Mouse (Mus musculus): Measurements from ENCODE around the gene Hdac4. TPM values are rescaled to one million over a fixed set of nuclear protein-coding genes. Genes with fewer than 3 reads are reported as not detected.

Gene Hdac4
- polyA plus RNA-seq, 1 experiment from 2014 or later: 27.6 TPM

DNA sequence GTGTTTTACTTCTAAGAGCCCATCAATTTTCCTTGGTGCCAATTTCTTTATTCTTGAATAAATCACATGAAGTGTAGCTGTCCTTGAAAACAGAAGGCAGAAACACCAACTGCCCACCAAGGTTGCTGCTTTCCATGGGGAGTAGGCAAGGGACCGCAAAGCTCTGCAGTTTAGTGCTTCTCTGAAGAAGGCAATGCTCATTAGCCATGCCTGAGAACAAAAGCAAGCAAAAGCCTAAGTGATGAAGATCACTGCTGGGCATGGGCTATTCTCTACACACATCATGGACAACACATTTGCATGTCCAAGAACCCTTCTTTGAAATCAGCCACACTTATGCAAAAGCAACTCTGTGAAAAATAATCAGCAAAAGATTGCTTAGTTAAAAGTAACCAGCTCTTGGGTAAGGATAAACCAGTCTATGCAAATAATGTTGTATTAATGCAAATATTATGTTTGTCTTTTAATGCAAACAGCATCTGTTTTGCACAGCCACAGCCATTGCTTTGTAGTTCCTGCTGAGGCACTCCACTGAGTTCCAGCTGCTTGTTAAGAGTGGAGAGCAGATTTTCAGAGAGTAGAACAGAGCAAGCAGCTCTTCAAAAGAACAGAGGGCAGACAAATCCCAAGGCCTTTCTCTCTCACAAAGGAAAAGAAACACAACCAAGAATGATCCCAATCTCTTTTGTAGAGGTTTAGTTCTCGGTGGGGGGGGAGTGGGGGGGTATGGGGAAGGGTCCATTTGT, 125.4 kb downstream of the Hdac4 start:
- Histone ChIP-seq H3K4me3 (ENCODE audit: low read length) (no peak overlapping the region), H3K4me1 (ENCODE audit: control insufficient read depth, insufficient read depth, low read depth, low read length) (no peaks in the 10 kb centered on the region), H3K4me2 (ENCODE audit: low read length) (no peak overlapping the region), H3K36me3 (ENCODE audit: control insufficient read depth, insufficient read depth, low read length) (no peaks in the 10 kb centered on the region), H3K27ac (ENCODE audit: low read depth, low read length) (no peak overlapping the region), H3K27me3 (replicated peaks; ENCODE audit: control insufficient read depth, insufficient read depth, low read length) (no peaks in the 10 kb centered on the region), H3K9me3 (ENCODE audit: control insufficient read depth, low read length) (no peaks in the 10 kb centered on the region), H3K9ac (ENCODE audit: low read depth, low read length) (no peak overlapping the region)
- peak; percentile 26; the same call in 1 of the 2 replicates for ATAC-seq
- WGBS: 14% methylated on average over 2 of the region's 2 CpGs

DNA sequence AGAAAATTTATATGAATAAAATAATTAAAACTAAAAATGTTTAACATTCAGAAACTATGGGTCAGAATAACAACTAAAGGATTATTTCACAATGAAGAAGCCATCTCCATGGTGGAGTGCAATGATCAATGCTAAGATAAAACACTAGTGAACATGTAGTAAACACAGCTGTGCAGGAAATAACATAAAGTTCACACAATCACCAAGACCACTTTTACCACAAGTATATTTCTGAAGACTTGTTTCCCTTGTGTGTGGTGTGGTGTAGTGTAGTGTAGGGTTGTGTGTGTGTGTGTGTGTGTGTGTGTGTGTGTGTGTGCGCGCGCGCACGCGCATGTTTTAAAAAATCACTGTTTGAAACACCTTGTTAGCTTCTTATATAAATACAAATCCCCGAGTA, 126.0 kb downstream of the Hdac4 start:
- no peaks in the 10 kb centered on the region for H3K9me3 ChIP-seq (ENCODE audit: control insufficient read depth, low read length)
- no peaks in the 10 kb centered on the region for H3K4me1 ChIP-seq (ENCODE audit: control insufficient read depth, insufficient read depth, low read depth, low read length)
- no peak overlapping the region for H3K27ac ChIP-seq (ENCODE audit: low read depth, low read length)
- H3K4me2 ChIP-seq (ENCODE audit: low read length): no peak overlapping the region
- no peak overlapping the region for H3K4me3 ChIP-seq (ENCODE audit: low read length)
- no peaks in the 10 kb centered on the region for H3K27me3 ChIP-seq (replicated peaks; ENCODE audit: control insufficient read depth, insufficient read depth, low read length)
- WGBS: 93% methylated on average over 7 of the region's 7 CpGs
- H3K36me3 ChIP-seq (ENCODE audit: control insufficient read depth, insufficient read depth, low read length): no peaks in the 10 kb centered on the region
- ATAC-seq: no peak
- H3K9ac ChIP-seq (ENCODE audit: low read depth, low read length): no peak overlapping the region

DNA sequence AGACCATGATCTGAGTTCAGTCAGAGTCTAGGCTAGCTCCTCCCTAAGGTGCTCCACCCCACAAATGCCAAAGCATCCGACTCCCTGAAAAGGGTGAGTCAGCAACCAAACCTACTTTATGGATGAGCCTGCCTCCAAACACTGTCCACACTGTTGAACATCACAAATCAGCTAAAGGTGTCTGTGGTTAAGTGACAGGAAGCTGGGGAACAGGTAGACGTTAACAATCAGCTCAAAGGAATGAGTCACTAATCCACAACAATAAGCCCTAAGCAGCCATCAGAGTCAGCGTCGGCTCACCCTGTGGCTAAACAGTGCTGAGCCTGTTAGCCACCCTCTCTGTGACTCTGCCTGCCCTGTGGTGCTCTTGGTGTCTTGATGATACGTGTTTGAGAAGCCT, 131.2 kb downstream of the Hdac4 start:
- Histone ChIP-seq H3K9me3 (ENCODE audit: control insufficient read depth, low read length) (no peaks in the 10 kb centered on the region), H3K9ac (ENCODE audit: low read depth, low read length) (no peak overlapping the region), H3K4me2 (ENCODE audit: low read length) (no peak overlapping the region), H3K27me3 (replicated peaks; ENCODE audit: control insufficient read depth, insufficient read depth, low read length) (no peaks in the 10 kb centered on the region), H3K4me3 (ENCODE audit: low read length) (no peak overlapping the region), H3K36me3 (ENCODE audit: control insufficient read depth, insufficient read depth, low read length) (no peaks in the 10 kb centered on the region), H3K4me1 (ENCODE audit: control insufficient read depth, insufficient read depth, low read depth, low read length) (peaks cover 17% of the 10 kb centered on the region), H3K27ac (ENCODE audit: low read depth, low read length) (no peak overlapping the region)
- 87% methylated on average over 5 of the region's 5 CpGs for WGBS
- ATAC-seq: no peak

DNA sequence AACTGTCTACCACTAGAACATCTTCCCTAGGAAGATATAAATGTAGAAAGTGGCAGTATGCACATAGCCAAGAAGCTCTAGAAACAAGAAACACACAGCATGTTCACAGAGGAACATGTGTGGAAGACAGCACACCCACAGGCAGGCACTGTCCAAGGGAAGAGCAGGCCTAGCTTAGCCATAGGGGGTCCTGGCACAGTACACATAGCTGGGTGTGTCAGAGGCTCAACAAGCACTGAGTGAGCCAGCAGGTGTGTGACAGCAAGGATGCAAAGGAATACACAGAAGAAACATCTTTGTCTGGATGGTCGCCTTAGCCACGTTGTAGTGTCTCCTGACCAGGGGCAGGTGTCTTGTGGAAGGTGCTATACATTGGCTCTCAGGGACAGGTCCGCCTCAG, 132.2 kb downstream of the Hdac4 start:
- H3K27ac ChIP-seq (ENCODE audit: low read depth, low read length): no peak overlapping the region
- 98% methylated on average over 3 of the region's 3 CpGs for WGBS

DNA sequence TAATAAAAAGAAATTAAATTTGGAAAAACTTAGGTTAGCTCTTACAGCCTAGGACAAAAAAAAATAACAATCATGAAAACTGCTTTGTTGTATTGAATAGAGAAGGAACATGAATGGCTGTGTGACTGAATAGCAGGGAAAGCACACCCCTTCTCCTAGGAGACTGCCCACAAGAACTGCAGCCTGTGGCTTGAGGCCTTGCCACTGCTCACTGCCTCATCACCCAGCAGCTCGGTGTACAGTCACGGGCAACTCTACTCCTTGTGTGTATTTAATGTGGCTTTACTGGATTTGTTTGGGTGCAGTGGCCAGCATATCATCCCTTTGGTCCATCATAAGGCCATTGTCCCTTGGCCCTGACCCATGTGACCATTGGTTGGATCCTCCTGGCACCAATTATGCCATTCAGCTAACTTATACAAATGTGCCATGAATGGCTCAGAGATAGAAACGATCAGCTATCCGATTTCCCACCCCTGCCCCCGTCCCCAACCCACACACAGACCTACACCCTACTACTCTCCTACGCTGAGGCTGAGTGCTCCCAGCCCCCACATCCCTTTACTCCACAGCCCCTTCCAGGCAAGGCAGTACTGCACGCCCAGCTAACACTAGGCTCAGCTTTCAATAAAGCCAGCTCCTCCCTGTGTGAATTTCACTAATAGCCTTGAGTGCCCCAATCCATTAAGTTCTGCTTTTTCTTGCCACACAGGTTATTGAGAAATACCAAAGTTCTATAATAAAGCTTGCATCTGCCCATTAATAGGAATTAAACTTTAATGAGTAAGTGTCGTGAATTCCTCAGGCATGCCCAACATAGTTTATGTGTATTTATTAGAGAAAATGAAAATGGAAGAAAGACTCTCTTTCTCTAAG, 134.1 kb downstream of the Hdac4 start:
- 24% methylated on average over 8 of the region's 8 CpGs for WGBS
- no peaks in the 10 kb centered on the region for H3K36me3 ChIP-seq (ENCODE audit: control insufficient read depth, insufficient read depth, low read length)
- no peak overlapping the region for H3K4me3 ChIP-seq (ENCODE audit: low read length)
- H3K9me3 ChIP-seq (ENCODE audit: control insufficient read depth, low read length): no peaks in the 10 kb centered on the region
- H3K9ac ChIP-seq (ENCODE audit: low read depth, low read length): no peak overlapping the region
- peaks cover 17% of the 10 kb centered on the region for H3K4me1 ChIP-seq (ENCODE audit: control insufficient read depth, insufficient read depth, low read depth, low read length)
- no peak overlapping the region for H3K4me2 ChIP-seq (ENCODE audit: low read length)
- H3K27ac ChIP-seq (ENCODE audit: low read depth, low read length): peak overlapping the region; percentile 68
- H3K27me3 ChIP-seq (replicated peaks; ENCODE audit: control insufficient read depth, insufficient read depth, low read length): no peaks in the 10 kb centered on the region
- ATAC-seq: peak; percentile 80

More for the DNA sequence above, 132.2 kb downstream of the Hdac4 start:
- no peaks in the 10 kb centered on the region for H3K36me3 ChIP-seq (ENCODE audit: control insufficient read depth, insufficient read depth, low read length)
- no peaks in the 10 kb centered on the region for H3K27me3 ChIP-seq (replicated peaks; ENCODE audit: control insufficient read depth, insufficient read depth, low read length)
- no peaks in the 10 kb centered on the region for H3K9me3 ChIP-seq (ENCODE audit: control insufficient read depth, low read length)
- no peak overlapping the region for H3K9ac ChIP-seq (ENCODE audit: low read depth, low read length)
- H3K4me1 ChIP-seq (ENCODE audit: control insufficient read depth, insufficient read depth, low read depth, low read length): peaks cover 17% of the 10 kb centered on the region
- ATAC-seq: no peak
- H3K4me2 ChIP-seq (ENCODE audit: low read length): no peak overlapping the region
- no peak overlapping the region for H3K4me3 ChIP-seq (ENCODE audit: low read length)

DNA sequence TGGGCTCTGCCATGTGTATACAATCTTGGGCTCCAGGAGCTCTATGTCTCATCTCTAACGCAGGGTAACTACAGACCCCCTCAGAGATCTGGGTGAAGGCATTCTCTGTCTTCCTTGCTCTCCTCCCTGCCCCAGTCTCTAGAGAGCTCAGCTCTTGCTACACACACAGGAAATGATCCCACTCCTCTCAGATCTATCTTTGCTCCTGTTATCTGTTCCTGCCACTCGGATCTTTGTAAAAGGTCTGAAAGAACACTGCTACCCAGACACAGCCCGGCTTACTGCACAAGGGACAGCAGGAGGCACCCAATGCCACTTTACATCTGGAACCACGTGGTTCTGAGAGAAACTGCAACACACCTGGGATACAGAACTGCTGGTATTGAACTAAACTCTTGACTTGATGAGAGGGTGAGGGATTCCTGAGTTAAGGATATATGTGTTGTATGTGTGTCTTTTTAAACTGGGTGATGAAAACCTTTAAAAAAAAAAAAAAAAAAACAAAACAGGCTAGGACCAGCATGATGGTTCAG, 134.9 kb downstream of the Hdac4 start:
- Histone ChIP-seq H3K27ac (ENCODE audit: low read depth, low read length) (no peak overlapping the region), H3K4me2 (ENCODE audit: low read length) (no peak overlapping the region), H3K27me3 (replicated peaks; ENCODE audit: control insufficient read depth, insufficient read depth, low read length) (no peaks in the 10 kb centered on the region), H3K4me3 (ENCODE audit: low read length) (no peak overlapping the region), H3K4me1 (ENCODE audit: control insufficient read depth, insufficient read depth, low read depth, low read length) (peaks cover 17% of the 10 kb centered on the region), H3K36me3 (ENCODE audit: control insufficient read depth, insufficient read depth, low read length) (no peaks in the 10 kb centered on the region), H3K9me3 (ENCODE audit: control insufficient read depth, low read length) (no peaks in the 10 kb centered on the region), H3K9ac (ENCODE audit: low read depth, low read length) (no peak overlapping the region)
- no peak for ATAC-seq
- WGBS: 73% methylated on average over 4 of the region's 4 CpGs

DNA sequence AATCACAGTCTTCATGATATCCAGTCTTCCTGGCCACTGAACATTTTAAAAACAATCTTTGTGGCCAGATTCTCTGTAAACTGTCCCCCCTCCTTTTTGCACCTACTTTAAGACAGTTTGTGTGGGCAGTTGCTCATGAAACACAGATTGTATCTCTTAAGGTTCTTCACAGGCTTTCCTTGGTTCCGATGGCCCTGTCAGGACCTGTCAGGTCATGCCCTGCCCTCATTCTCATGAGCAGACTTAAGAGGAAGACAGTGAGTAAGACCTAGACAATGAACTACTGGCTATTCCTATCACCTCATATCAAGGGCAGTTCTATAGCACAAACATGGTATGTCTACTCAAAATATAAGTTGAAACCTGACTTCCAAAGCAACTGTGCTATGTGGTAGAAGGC, 135.9 kb downstream of the Hdac4 start:
- ATAC-seq: no peak
- H3K9ac ChIP-seq (ENCODE audit: low read depth, low read length): no peak overlapping the region

DNA sequence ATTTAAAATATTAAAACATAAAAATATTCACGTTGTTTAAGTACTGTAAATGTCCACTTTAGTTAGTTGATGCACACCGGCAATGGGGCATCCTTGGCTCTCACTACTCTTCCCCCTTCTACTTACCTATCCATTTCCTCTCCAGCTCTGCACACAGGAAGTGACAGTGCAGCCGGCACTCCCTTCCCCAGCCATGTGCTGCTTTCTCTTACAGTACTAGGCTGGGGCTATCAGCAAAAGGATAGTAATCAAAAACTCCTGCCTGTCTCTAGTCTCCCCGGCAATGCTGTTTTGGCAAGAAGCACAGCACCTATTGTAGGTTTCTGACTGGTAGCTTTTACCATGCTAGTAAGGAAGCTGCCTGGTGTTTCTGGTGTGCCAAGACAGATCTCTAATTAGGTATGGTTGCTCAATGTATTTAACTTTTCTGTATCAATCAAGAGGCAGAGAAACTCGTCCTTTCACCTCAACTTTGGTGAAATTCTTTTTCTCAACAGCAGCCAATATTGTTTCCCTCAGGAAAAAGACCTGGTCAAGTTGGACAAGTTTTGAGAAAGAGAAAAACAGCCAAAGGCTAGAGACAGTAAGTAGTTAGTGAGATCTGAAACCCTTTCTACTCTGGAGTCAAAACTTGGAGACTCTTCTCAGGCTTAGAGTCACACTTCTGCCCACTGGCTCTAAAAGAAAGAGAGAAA, 136.6 kb downstream of the Hdac4 start:
- Histone ChIP-seq H3K9me3 (ENCODE audit: control insufficient read depth, low read length) (no peaks in the 10 kb centered on the region), H3K36me3 (ENCODE audit: control insufficient read depth, insufficient read depth, low read length) (no peaks in the 10 kb centered on the region), H3K27ac (ENCODE audit: low read depth, low read length) (no peak overlapping the region), H3K27me3 (replicated peaks; ENCODE audit: control insufficient read depth, insufficient read depth, low read length) (no peaks in the 10 kb centered on the region), H3K4me3 (ENCODE audit: low read length) (no peak overlapping the region), H3K9ac (ENCODE audit: low read depth, low read length) (no peak overlapping the region), H3K4me2 (ENCODE audit: low read length) (no peak overlapping the region), H3K4me1 (ENCODE audit: control insufficient read depth, insufficient read depth, low read depth, low read length) (peaks cover 17% of the 10 kb centered on the region)
- no peak for ATAC-seq
- WGBS: 75% methylated on average over 5 of the region's 5 CpGs

More for the DNA sequence above, 135.9 kb downstream of the Hdac4 start:
- H3K4me1 ChIP-seq (ENCODE audit: control insufficient read depth, insufficient read depth, low read depth, low read length): peaks cover 17% of the 10 kb centered on the region
- no peaks in the 10 kb centered on the region for H3K9me3 ChIP-seq (ENCODE audit: control insufficient read depth, low read length)
- no peaks in the 10 kb centered on the region for H3K27me3 ChIP-seq (replicated peaks; ENCODE audit: control insufficient read depth, insufficient read depth, low read length)
- H3K4me2 ChIP-seq (ENCODE audit: low read length): no peak overlapping the region
- H3K27ac ChIP-seq (ENCODE audit: low read depth, low read length): no peak overlapping the region
- no peak overlapping the region for H3K4me3 ChIP-seq (ENCODE audit: low read length)
- H3K36me3 ChIP-seq (ENCODE audit: control insufficient read depth, insufficient read depth, low read length): no peaks in the 10 kb centered on the region
- WGBS: 96% methylated on average over 1 of the region's 1 CpGs

DNA sequence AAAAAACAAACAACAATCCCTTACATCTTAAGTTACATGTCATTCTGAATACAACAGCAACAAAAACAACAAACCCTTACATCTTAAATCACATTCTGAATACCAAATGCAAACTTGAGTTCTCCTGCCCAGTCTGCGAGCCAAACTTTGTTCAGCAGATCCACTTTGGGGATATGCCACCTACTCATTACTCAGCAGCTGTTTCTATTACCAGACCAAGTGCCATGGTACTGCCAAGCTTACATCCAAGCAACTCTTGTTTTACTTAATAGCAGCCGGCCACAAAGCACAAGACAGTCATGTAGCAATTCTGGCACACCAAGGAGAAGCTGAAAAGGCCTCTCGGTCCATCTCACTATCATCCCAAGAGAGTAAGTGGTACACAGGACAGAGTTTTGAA, 138.4 kb downstream of the Hdac4 start:
- no peak for ATAC-seq
- no peaks in the 10 kb centered on the region for H3K27me3 ChIP-seq (replicated peaks; ENCODE audit: control insufficient read depth, insufficient read depth, low read length)
- 80% methylated on average over 3 of the region's 3 CpGs for WGBS
- H3K9me3 ChIP-seq (ENCODE audit: control insufficient read depth, low read length): no peaks in the 10 kb centered on the region
- H3K4me1 ChIP-seq (ENCODE audit: control insufficient read depth, insufficient read depth, low read depth, low read length): peaks cover 6% of the 10 kb centered on the region
- no peak overlapping the region for H3K4me3 ChIP-seq (ENCODE audit: low read length)
- H3K9ac ChIP-seq (ENCODE audit: low read depth, low read length): no peak overlapping the region
- no peak overlapping the region for H3K27ac ChIP-seq (ENCODE audit: low read depth, low read length)
- H3K4me2 ChIP-seq (ENCODE audit: low read length): no peak overlapping the region
- no peaks in the 10 kb centered on the region for H3K36me3 ChIP-seq (ENCODE audit: control insufficient read depth, insufficient read depth, low read length)

Measured in hindbrain, embryonic 16.5 days (tissue).